Mouse (Mus musculus): ENCODE measurements around the gene Shroom2. TPM values are rescaled to one million over a fixed set of nuclear protein-coding genes. Genes with fewer than 3 reads are reported as not detected.

Gene Shroom2
- 5.9 and 7.0 TPM in 2 replicates for polyA plus RNA-seq (2016; fragmentation: Nextera tagmentation; extraction: Ambion mirVana)

GRCm38 (mm10) chrX:152768891-152769599 lies at the start of gene Shroom2:
Shroom2 (minus strand) TSS chrX:152769465.
- H3K27ac ChIP-seq (ENCODE audit: poor library complexity, severe bottlenecking), result peak within 1 kb of the TSS; percentile 76
- WGBS, result 10% methylated on average over 43 of the region's 55 CpGs
- no peaks in the 10 kb centered on the region for H3K36me3 ChIP-seq
- H3K4me1 ChIP-seq (replicated peaks), result peaks cover 5% of the 10 kb centered on the region; the same call in 1 of the 2 replicates
- H3K4me3 ChIP-seq, result peak within 1 kb of the TSS; percentile 62
- H3K27me3 ChIP-seq (replicated peaks), result peaks cover 10% of the 10 kb centered on the region
- H3K4me2 ChIP-seq, result peak within 1 kb of the TSS; percentile 66
- no peaks in the 10 kb centered on the region for H3K9me3 ChIP-seq (replicated peaks)
- H3K9ac ChIP-seq, result peak within 1 kb of the TSS; percentile 80
- peak; percentile 57 for ATAC-seq (ENCODE audit: insufficient number of reproducible peaks, low FRiP score)

GRCm38 (mm10) chrX:152818996-152819395 lies 49.7 kb upstream of the Shroom2 start:
- Histone ChIP-seq H3K36me3 (no peaks in the 10 kb centered on the region), H3K9ac (no peak overlapping the region), H3K9me3 (replicated peaks) (no peaks in the 10 kb centered on the region), H3K27ac (ENCODE audit: poor library complexity, severe bottlenecking) (no peak overlapping the region), H3K4me3 (no peak overlapping the region), H3K27me3 (replicated peaks) (no peaks in the 10 kb centered on the region), H3K4me2 (no peak overlapping the region), H3K4me1 (replicated peaks) (no peaks in the 10 kb centered on the region)
- ATAC-seq (ENCODE audit: insufficient number of reproducible peaks, low FRiP score), result no peak

- Histone ChIP-seq H3K27me3 (replicated peaks) (no peaks in the 10 kb centered on the region), H3K36me3 (no peaks in the 10 kb centered on the region), H3K9me3 (replicated peaks) (no peaks in the 10 kb centered on the region), H3K27ac (ENCODE audit: poor library complexity, severe bottlenecking) (no peak overlapping the region), H3K4me1 (replicated peaks) (no peaks in the 10 kb centered on the region), H3K4me2 (no peak overlapping the region), H3K4me3 (no peak overlapping the region), H3K9ac (no peak overlapping the region)
- 72% methylated on average over 3 of the region's 3 CpGs for WGBS
- ATAC-seq (ENCODE audit: insufficient number of reproducible peaks, low FRiP score), result no peak
These were observed 44.1 kb upstream of the Shroom2 start for GRCm38 (mm10) chrX:152813339-152813738.

GRCm38 (mm10) chrX:152805317-152805716 lies 36.1 kb upstream of the Shroom2 start:
- H3K4me1 ChIP-seq (replicated peaks), result no peaks in the 10 kb centered on the region
- H3K9ac ChIP-seq, result no peak overlapping the region
- H3K27ac ChIP-seq (ENCODE audit: poor library complexity, severe bottlenecking), result no peak overlapping the region
- ATAC-seq (ENCODE audit: insufficient number of reproducible peaks, low FRiP score), result no peak
- H3K4me2 ChIP-seq, result no peak overlapping the region
- no peaks in the 10 kb centered on the region; the same call in 1 of the 2 replicates for H3K27me3 ChIP-seq (replicated peaks)
- no peaks in the 10 kb centered on the region for H3K36me3 ChIP-seq
- no peaks in the 10 kb centered on the region for H3K9me3 ChIP-seq (replicated peaks)
- H3K4me3 ChIP-seq, result no peak overlapping the region

- ATAC-seq (ENCODE audit: insufficient number of reproducible peaks, low FRiP score), result no peak; the same call in 1 of the 2 replicates
- Histone ChIP-seq H3K36me3 (no peaks in the 10 kb centered on the region), H3K9me3 (replicated peaks) (no peaks in the 10 kb centered on the region), H3K4me1 (replicated peaks) (0 out of 2 replicates have a peak, but pooled peaks cover 5% of the 10 kb centered on the region), H3K4me3 (no peak overlapping the region), H3K9ac (no peak overlapping the region), H3K4me2 (no peak overlapping the region), H3K27me3 (replicated peaks) (no peaks in the 10 kb centered on the region), H3K27ac (ENCODE audit: poor library complexity, severe bottlenecking) (no peak overlapping the region)
- 49% methylated on average over 2 of the region's 2 CpGs for WGBS
These were observed 19.3 kb upstream of the Shroom2 start for GRCm38 (mm10) chrX:152788611-152789010.

GRCm38 (mm10) chrX:152788129-152788528 lies 18.9 kb upstream of the Shroom2 start:
- no peak for ATAC-seq (ENCODE audit: insufficient number of reproducible peaks, low FRiP score)
- H3K4me1 ChIP-seq (replicated peaks), result 0 out of 2 replicates have a peak, but pooled peaks cover 5% of the 10 kb centered on the region
- H3K27me3 ChIP-seq (replicated peaks), result no peaks in the 10 kb centered on the region
- 57% methylated on average over 1 of the region's 1 CpGs for WGBS
- H3K9ac ChIP-seq, result no peak overlapping the region
- H3K27ac ChIP-seq (ENCODE audit: poor library complexity, severe bottlenecking), result no peak overlapping the region
- H3K9me3 ChIP-seq (replicated peaks), result no peaks in the 10 kb centered on the region
- H3K4me2 ChIP-seq, result no peak overlapping the region
- no peak overlapping the region for H3K4me3 ChIP-seq
- H3K36me3 ChIP-seq, result no peaks in the 10 kb centered on the region

GRCm38 (mm10) chrX:152781720-152782403 lies 12.6 kb upstream of the Shroom2 start, which contains the start of gene Gpr143:
Gpr143 (plus strand) TSS chrX:152781921.
- H3K27ac ChIP-seq (ENCODE audit: poor library complexity, severe bottlenecking), result no peak within 1 kb of the TSS
- peak within 1 kb of the TSS; percentile 9 for H3K9ac ChIP-seq
- H3K27me3 ChIP-seq (replicated peaks), result 0 out of 2 replicates have a peak, but pooled peaks cover 6% of the 10 kb centered on the region
- no peaks in the 10 kb centered on the region for H3K9me3 ChIP-seq (replicated peaks)
- H3K36me3 ChIP-seq, result no peaks in the 10 kb centered on the region
- ATAC-seq (ENCODE audit: insufficient number of reproducible peaks, low FRiP score), result no peak
- no peaks in the 10 kb centered on the region for H3K4me1 ChIP-seq (replicated peaks)
- peak within 1 kb of the TSS; percentile 79 for H3K4me2 ChIP-seq
- peak within 1 kb of the TSS; percentile 40 for H3K4me3 ChIP-seq
- 18% methylated on average over 26 of the region's 26 CpGs for WGBS

GRCm38 (mm10) chrX:152769600-152770157 lies 414 bp upstream of the Shroom2 start:
- peaks cover 10% of the 10 kb centered on the region for H3K27me3 ChIP-seq (replicated peaks)
- H3K4me1 ChIP-seq (replicated peaks), result no peaks in the 10 kb centered on the region; the same call in 1 of the 2 replicates
- H3K36me3 ChIP-seq, result no peaks in the 10 kb centered on the region
- H3K4me2 ChIP-seq, result peak overlapping the region; percentile 66
- H3K9me3 ChIP-seq (replicated peaks), result no peaks in the 10 kb centered on the region
- peak overlapping the region; percentile 80 for H3K9ac ChIP-seq
- 12% methylated on average over 39 of the region's 48 CpGs for WGBS
- H3K27ac ChIP-seq (ENCODE audit: poor library complexity, severe bottlenecking), result peak overlapping the region; percentile 76
- peak overlapping the region; percentile 62 for H3K4me3 ChIP-seq
- peak; percentile 94 for ATAC-seq (ENCODE audit: insufficient number of reproducible peaks, low FRiP score)

GRCm38 (mm10) chrX:152764171-152764570 lies 5.1 kb downstream of the Shroom2 start:
- Histone ChIP-seq H3K36me3 (no peaks in the 10 kb centered on the region), H3K4me3 (no peak overlapping the region), H3K9ac (no peak overlapping the region), H3K27ac (ENCODE audit: poor library complexity, severe bottlenecking) (no peak overlapping the region), H3K4me2 (no peak overlapping the region), H3K9me3 (replicated peaks) (no peaks in the 10 kb centered on the region), H3K4me1 (replicated peaks) (peaks cover 5% of the 10 kb centered on the region; the same call in 1 of the 2 replicates), H3K27me3 (replicated peaks) (0 out of 2 replicates have a peak, but pooled peaks cover under 1% of the 10 kb centered on the region)
- 42% methylated on average over 2 of the region's 2 CpGs for WGBS
- ATAC-seq (ENCODE audit: insufficient number of reproducible peaks, low FRiP score), result no peak

- Histone ChIP-seq H3K4me2 (no peak overlapping the region), H3K4me3 (no peak overlapping the region), H3K27ac (ENCODE audit: poor library complexity, severe bottlenecking) (no peak overlapping the region), H3K27me3 (replicated peaks) (no peaks in the 10 kb centered on the region), H3K9ac (no peak overlapping the region), H3K4me1 (replicated peaks) (peaks cover 5% of the 10 kb centered on the region; the same call in 1 of the 2 replicates), H3K36me3 (no peaks in the 10 kb centered on the region), H3K9me3 (replicated peaks) (no peaks in the 10 kb centered on the region)
- no peak for ATAC-seq (ENCODE audit: insufficient number of reproducible peaks, low FRiP score)
- 68% methylated on average over 2 of the region's 2 CpGs for WGBS
These were observed 6.4 kb downstream of the Shroom2 start for GRCm38 (mm10) chrX:152762855-152763254.

- 46% methylated on average over 2 of the region's 2 CpGs for WGBS
- Histone ChIP-seq H3K36me3 (no peaks in the 10 kb centered on the region), H3K4me3 (no peak overlapping the region), H3K4me2 (no peak overlapping the region), H3K27ac (ENCODE audit: poor library complexity, severe bottlenecking) (no peak overlapping the region), H3K9ac (no peak overlapping the region), H3K4me1 (replicated peaks) (peaks cover 5% of the 10 kb centered on the region; the same call in 1 of the 2 replicates), H3K9me3 (replicated peaks) (no peaks in the 10 kb centered on the region), H3K27me3 (replicated peaks) (no peaks in the 10 kb centered on the region)
- ATAC-seq (ENCODE audit: insufficient number of reproducible peaks, low FRiP score), result no peak
These were observed 6.8 kb downstream of the Shroom2 start for GRCm38 (mm10) chrX:152762437-152762836.
